In the genomic region with DNA sequence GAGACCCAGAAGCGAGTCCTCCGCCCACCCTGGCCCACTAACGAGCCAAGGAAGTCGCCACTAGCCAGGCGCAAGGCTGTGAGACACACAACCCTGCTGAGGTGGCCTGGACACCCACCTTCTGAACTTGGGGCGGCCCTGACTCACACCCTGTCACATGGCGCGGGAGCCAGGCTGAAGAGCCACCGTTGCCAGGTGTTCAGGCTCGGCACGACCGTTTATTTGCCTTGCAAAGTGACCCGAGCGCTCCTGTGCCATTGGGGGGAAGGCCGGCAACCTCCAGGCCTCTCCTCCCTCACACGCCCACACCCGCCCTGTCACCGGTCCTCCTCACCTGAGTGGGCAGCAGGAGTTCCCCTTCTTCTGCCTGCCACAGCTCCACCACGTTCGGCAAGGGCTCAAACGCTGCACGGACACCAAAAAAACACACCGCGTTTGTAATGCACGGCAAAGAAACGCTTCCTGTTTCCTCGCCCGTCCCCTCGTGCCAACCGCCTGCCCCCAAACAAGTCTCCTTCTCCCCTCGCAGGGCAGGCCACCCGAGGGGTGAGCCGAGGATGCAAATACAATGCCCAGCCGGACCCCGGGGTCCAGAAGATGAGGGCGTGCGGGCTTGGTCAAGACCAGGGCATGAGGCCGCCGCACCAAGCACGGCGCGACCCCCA, we compare ENCODE assay signal across 8 mouse cellular contexts. TPM values are rescaled to one million over a fixed set of nuclear protein-coding genes. Genes with fewer than 3 reads are reported as not detected.
A peak's percentile ranks its signal among the peaks of the same experiment; 100 is the strongest.
DNase-seq lines count a peak whose midpoint lies in the region; ATAC-seq and TF ChIP-seq lines count a peak whose summit lies in the region.

No protein-coding gene starts in this region.

- ATAC-seq in Patski = peak; percentile 27
- ATAC-seq in forebrain, embryonic 15.5 days (replicated peaks) = peak; percentile 6
- ATAC-seq in hematopoietic stem cell, adult 5-6 weeks (replicated peaks in 1 of 2; ENCODE audit: insufficient read depth in 1 of 2, low FRiP score in 2 of 2, low TSS enrichment in 1 of 2, low read depth in 1 of 2, poor library complexity in 2 of 2, severe bottlenecking in 2 of 2) = peak; percentile 33 to 54

- peaks cover 51% of the 10 kb centered on the region for H3K4me1 ChIP-seq in forebrain, embryonic 15.5 days

- H3K9ac ChIP-seq in forebrain, embryonic 15.5 days (replicated peaks) = peak overlapping the region; percentile 99

- POLR2A ChIA-PET in Patski (lab: Charles Lee) = interaction anchor here (1.6 to 1.7 kb wide), 2 partner anchors 9 to 12 kb away, joined by 3 to 4 read pairs; no protein-coding TSS in a partner anchor

- H3K36me3 ChIP-seq in forebrain, embryonic 15.5 days = peaks cover 3% of the 10 kb centered on the region; the same call in 1 of the 2 replicates

- under 1% methylated on average over 42 of the region's 42 CpGs for WGBS in forebrain, embryonic 15.5 days

- CTCF ChIA-PET in Patski (lab: Charles Lee) = interaction anchor here (1.0 to 1.1 kb wide), 2 partner anchors 20 to 31 kb away, joined by 3 read pairs; no protein-coding TSS in a partner anchor

- DNase-seq in Patski (ENCODE audit: low read depth, low spot score) = no peak
- DNase-seq in cerebellum, adult 11-12 months = peak; percentile 57
- DNase-seq in left cerebral cortex, adult 11 months (ENCODE audit: low spot score) = peak; percentile 10
- peak; percentile 84 for DNase-seq in lung, postnatal 36 days
- DNase-seq in retina, embryonic 14.5 days (ENCODE audit: low spot score) = peak; percentile 57
- DNase-seq in yolk sac, embryonic 10.5 days (ENCODE audit: low spot score) = peak; percentile 42

- no peaks in the 10 kb centered on the region for H3K9me3 ChIP-seq in forebrain, embryonic 15.5 days

- in situ Hi-C loops in Patski (cut with MboI; ENCODE audit: low pct_unique_long_range_greater_than_20kb) = no loop called here

- peak overlapping the region; percentile 95 for H3K4me3 ChIP-seq in forebrain, embryonic 15.5 days

- H3K4me2 ChIP-seq in forebrain, embryonic 15.5 days (replicated peaks) = peak overlapping the region; percentile 90

- no peak for TF ChIP-seq CTCF in Patski (IDR thresholded peaks at IDR 0.05)

- peak overlapping the region; percentile 96 for H3K27ac ChIP-seq in forebrain, embryonic 15.5 days (replicated peaks)

- peaks cover 3% of the 10 kb centered on the region for H3K27me3 ChIP-seq in Patski
- H3K27me3 ChIP-seq in forebrain, embryonic 15.5 days = no peaks in the 10 kb centered on the region

RNA-seq across cellular contexts. Expression of gene Tmem131l, which starts 0.9 kb away (rescaled TPM):
- polyA plus RNA-seq in Patski (2021) = 24.9 TPM
- 125 and 130 TPM in 2 replicates for polyA plus RNA-seq in forebrain, embryonic 15.5 days (2015; fragmentation: Nextera tagmentation; extraction: Ambion mirVana)
- total RNA-seq in hematopoietic stem cell, adult 5-6 weeks (2017) = 55.8 and 61.3 TPM in 2 replicates
